Mouse (Mus musculus) inflammation-experienced regulatory T-cells (primary cell): ENCODE results near the gene Mpig6b. TPM values are rescaled to one million over a fixed set of nuclear protein-coding genes. Genes with fewer than 3 reads are reported as not detected.

Source experiments
- polyA plus RNA-seq, 2 experiments: library from polyadenylated mRNA; unstranded; fragments of 100-300 nt; shearing (Covaris generic); gene quantifications; one replicate each; pipeline ENCODE4 v1.2.1; 2017

Gene Mpig6b
- polyA plus RNA-seq, 2 experiments from 2014 or later, result 0.11 to 0.16 TPM

Other genes with a start within 250 kb of the Mpig6b start
- gene Stk19, start 229.2 kb downstream of the Mpig6b start, polyA plus RNA-seq, result 10 to 100 TPM; 29.4 to 36.0 TPM
- 10 to 100 TPM; 63.2 to 66.7 TPM for gene Dxo, start 229.2 kb downstream of the Mpig6b start, polyA plus RNA-seq
- gene Skiv2l, start 216.0 kb downstream of the Mpig6b start, polyA plus RNA-seq, result 100 to 1,000 TPM; 103 to 142 TPM
- 10 to 100 TPM; 48.2 to 64.7 TPM for gene Nelfe, start 215.8 kb downstream of the Mpig6b start, polyA plus RNA-seq
- gene Cfb, start 203.7 kb downstream of the Mpig6b start, polyA plus RNA-seq, result under 1 TPM; 0.40 to 0.65 TPM
- under 1 TPM; 0.27 to 0.39 TPM for gene Zbtb12, start 186.7 kb downstream of the Mpig6b start, polyA plus RNA-seq
- not detected for gene Gm20547, start 184.1 kb downstream of the Mpig6b start, polyA plus RNA-seq
- gene C2, start 167.9 kb downstream of the Mpig6b start, polyA plus RNA-seq, result 1 to 10 TPM; 1.6 to 3.3 TPM
- 10 to 100 TPM; 65.4 to 83.5 TPM for gene Ehmt2, start 167.7 kb downstream of the Mpig6b start, polyA plus RNA-seq
- gene Slc44a4, start 151.7 kb downstream of the Mpig6b start, polyA plus RNA-seq, result under 1 TPM in 1 of 2 experiments, not detected in 1; 0.21 TPM
- gene Neu1, start 134.9 kb downstream of the Mpig6b start, polyA plus RNA-seq, result 10 to 100 TPM; 78.7 to 95.7 TPM
- gene Hspa1b, start 106.9 kb downstream of the Mpig6b start, polyA plus RNA-seq, result 100 to 1,000 TPM; 378 to 903 TPM
- 10 to 100 TPM; 13.3 to 18.6 TPM for gene Gm20481, start 96.3 kb downstream of the Mpig6b start, polyA plus RNA-seq
- gene Hspa1a, start 94.0 kb downstream of the Mpig6b start, polyA plus RNA-seq, result 100 to 1,000 TPM in 1 of 2 experiments, 10 to 100 TPM in 1; 84.0 to 191 TPM
- under 1 TPM; 0.10 to 0.73 TPM for gene Hspa1l, start 93.5 kb downstream of the Mpig6b start, polyA plus RNA-seq
- gene Lsm2, start 84.3 kb downstream of the Mpig6b start, polyA plus RNA-seq, result 100 to 1,000 TPM in 1 of 2 experiments, 10 to 100 TPM in 1; 80.1 to 110 TPM
- gene Vars, start 65.2 kb downstream of the Mpig6b start, polyA plus RNA-seq, result 100 to 1,000 TPM; 201 to 211 TPM
- under 1 TPM; 0.07 to 0.34 TPM for gene Vwa7, start 49.6 kb downstream of the Mpig6b start, polyA plus RNA-seq
- 1 to 10 TPM; 1.5 to 2.5 TPM for gene Sapcd1, start 38.2 kb downstream of the Mpig6b start, polyA plus RNA-seq
- gene Msh5, start 19.4 kb downstream of the Mpig6b start, polyA plus RNA-seq, result 1 to 10 TPM; 2.9 to 3.2 TPM
- 100 to 1,000 TPM; 533 to 549 TPM for gene Clic1, start 16.2 kb downstream of the Mpig6b start, polyA plus RNA-seq
- gene Ddah2, start 7.1 kb downstream of the Mpig6b start, polyA plus RNA-seq, result 1 to 10 TPM in 1 of 2 experiments, under 1 TPM in 1; 0.98 to 2.2 TPM
- gene Ly6g6c, start 796 bp downstream of the Mpig6b start, polyA plus RNA-seq, result 1 to 10 TPM in 1 of 2 experiments, not detected in 1; 2.0 TPM
- gene Ly6g6e, start 10.7 kb upstream of the Mpig6b start, polyA plus RNA-seq, result not detected
- gene Ly6g6d, start 11.9 kb upstream of the Mpig6b start, polyA plus RNA-seq, result under 1 TPM in 1 of 2 experiments, not detected in 1; 0.60 TPM
- gene Ly6g6f, start 19.4 kb upstream of the Mpig6b start, polyA plus RNA-seq, result not detected
- gene Abhd16a, start 23.1 kb upstream of the Mpig6b start, polyA plus RNA-seq, result 10 to 100 TPM; 73.9 to 82.7 TPM
- not detected for gene Ly6g5c, start 42.1 kb upstream of the Mpig6b start, polyA plus RNA-seq
- gene Ly6g5b, start 49.2 kb upstream of the Mpig6b start, polyA plus RNA-seq, result 1 to 10 TPM in 1 of 2 experiments, under 1 TPM in 1; 0.90 to 3.6 TPM
- 10 to 100 TPM; 54.2 to 60.6 TPM for gene Gpank1, start 55.3 kb upstream of the Mpig6b start, polyA plus RNA-seq
- 100 to 1,000 TPM; 238 to 275 TPM for gene Csnk2b, start 55.9 kb upstream of the Mpig6b start, polyA plus RNA-seq
- 1 to 10 TPM; 1.9 to 3.0 TPM for gene D17H6S53E, start 60.2 kb upstream of the Mpig6b start, polyA plus RNA-seq
- gene Apom, start 65.9 kb upstream of the Mpig6b start, polyA plus RNA-seq, result 1 to 10 TPM in 1 of 2 experiments, not detected in 1; 2.6 TPM
- 10 to 100 TPM; 50.0 to 63.9 TPM for gene Bag6, start 69.0 kb upstream of the Mpig6b start, polyA plus RNA-seq
- gene Prrc2a, start 98.7 kb upstream of the Mpig6b start, polyA plus RNA-seq, result 10 to 100 TPM; 24.6 to 25.6 TPM
- gene Aif1, start 109.9 kb upstream of the Mpig6b start, polyA plus RNA-seq, result 1 to 10 TPM; 1.9 to 8.1 TPM
- 1 to 10 TPM; 5.7 to 8.4 TPM for gene Lst1, start 122.3 kb upstream of the Mpig6b start, polyA plus RNA-seq
- gene Ltb, start 128.3 kb upstream of the Mpig6b start, polyA plus RNA-seq, result 1,000 to 10,000 TPM; 1,692 to 1,979 TPM
- 10 to 100 TPM; 34.2 to 54.8 TPM for gene Tnf, start 135.8 kb upstream of the Mpig6b start, polyA plus RNA-seq
- 100 to 1,000 TPM in 1 of 2 experiments, 10 to 100 TPM in 1; 56.6 to 152 TPM for gene Lta, start 139.2 kb upstream of the Mpig6b start, polyA plus RNA-seq
- not detected for gene Gm16181, start 154.7 kb upstream of the Mpig6b start, polyA plus RNA-seq
- 1 to 10 TPM; 4.5 to 5.5 TPM for gene Atp6v1g2, start 167.5 kb upstream of the Mpig6b start, polyA plus RNA-seq
- 10 to 100 TPM; 15.6 to 29.3 TPM for gene Nfkbil1, start 169.6 kb upstream of the Mpig6b start, polyA plus RNA-seq
- 100 to 1,000 TPM; 211 to 230 TPM for gene Ddx39b, start 175.6 kb upstream of the Mpig6b start, polyA plus RNA-seq
- 1,000 to 10,000 TPM; 5,968 to 6,679 TPM for gene H2-D1, start 196.5 kb upstream of the Mpig6b start, polyA plus RNA-seq